Mouse (Mus musculus) neural tube, postnatal 0 days (tissue): Measurements from ENCODE around the gene Ampd1. TPM values are rescaled to one million over a fixed set of nuclear protein-coding genes. Genes with fewer than 3 reads are reported as not detected.

Source experiments
- polyA plus RNA-seq: library from polyadenylated mRNA; unstranded; fragments of >200 nt; fragmentation: Nextera tagmentation; extraction: Ambion mirVana; gene quantifications from 2 replicates; pipeline ENCODE4 v1.2.1, GENCODE M21; 2015

The Ampd1 gene
- polyA plus RNA-seq: 0.09 TPM in 1 of 2 replicates, not detected in the other

GRCm38 (mm10) chr3:103073771-103074170 lies at the start of gene Ampd1:
TSS of gene Ampd1 (plus strand) at chr3:103074014.

GRCm38 (mm10) chr3:103058207-103059157 lies 15.3 kb upstream of the Ampd1 start, which contains the start of gene Nras:
TSS of gene Nras (plus strand) at chr3:103058285.

GRCm38 (mm10) chr3:103102454-103103390 lies 28.9 kb downstream of the Ampd1 start, which contains the start of gene Dennd2c:
TSS of gene Dennd2c (plus strand) at chr3:103102604.

Other genes with a start within 250 kb of the Ampd1 start
- not detected in 2 replicates for gene Sycp1, start 137.9 kb upstream of the Ampd1 start, polyA plus RNA-seq
- gene Nr1h5, start 109.9 kb upstream of the Ampd1 start, polyA plus RNA-seq: not detected in 2 replicates
- gene Sike1, start 78.3 kb upstream of the Ampd1 start, polyA plus RNA-seq: 47.1 and 54.4 TPM in 2 replicates
- 200 and 214 TPM in 2 replicates for gene Csde1, start 53.6 kb upstream of the Ampd1 start, polyA plus RNA-seq
- 53.1 and 56.2 TPM in 2 replicates for gene Nras, start 15.7 kb upstream of the Ampd1 start, polyA plus RNA-seq
- 0.97 and 1.1 TPM in 2 replicates for gene Dennd2c, start 28.6 kb downstream of the Ampd1 start, polyA plus RNA-seq
- gene Bcas2, start 97.6 kb downstream of the Ampd1 start, polyA plus RNA-seq: 168 TPM in 2 replicates
- 14.9 and 17.7 TPM in 2 replicates for gene Trim33, start 205.3 kb downstream of the Ampd1 start, polyA plus RNA-seq